Comparison of ENCODE assay signal across 10 mouse cellular contexts in the genomic region with DNA sequence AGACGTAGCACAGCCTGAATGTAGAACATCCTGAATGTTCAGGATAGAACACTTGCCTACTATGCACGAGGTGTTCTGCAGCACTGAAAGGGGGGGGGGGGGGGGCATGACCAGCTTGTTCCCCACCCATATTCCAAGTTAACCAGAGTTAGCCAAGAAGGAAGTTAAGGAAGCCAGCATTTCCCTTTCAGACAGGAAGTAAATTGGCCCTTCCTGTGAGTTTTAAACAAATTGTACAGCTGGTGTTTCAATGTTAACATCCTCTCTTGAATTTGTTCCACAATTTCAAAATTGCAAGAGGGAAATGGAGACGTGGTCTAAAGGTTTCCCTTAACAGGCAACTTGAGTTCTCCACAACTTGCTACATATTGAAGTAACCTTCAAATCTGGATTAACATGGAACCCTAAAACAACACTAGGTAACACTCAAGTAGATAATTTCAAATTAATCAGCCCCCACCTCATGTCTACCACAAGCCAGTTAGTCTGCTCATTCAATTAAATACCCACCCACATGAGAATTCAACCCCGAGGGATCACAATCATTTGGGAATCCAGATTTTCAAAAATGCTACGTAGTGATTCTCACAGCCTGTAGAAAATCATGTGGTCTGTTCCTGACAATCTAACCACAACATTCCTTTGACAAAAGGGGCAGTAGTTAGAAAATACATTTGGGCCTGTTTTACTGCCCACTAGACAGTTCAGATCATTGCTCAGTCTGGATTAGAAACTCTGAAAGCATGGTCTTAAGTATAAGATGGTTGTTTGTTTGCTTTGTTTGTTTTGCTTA. TPM values are rescaled to one million over a fixed set of nuclear protein-coding genes. Genes with fewer than 3 reads are reported as not detected.
A peak's percentile ranks its signal among the peaks of the same experiment; 100 is the strongest.
DNase-seq lines count a peak whose midpoint lies in the region; ATAC-seq lines count a peak whose summit lies in the region.
"Had no signal": no experiment of that assay in that cellular context is flagged by ENCODE, and none has a peak within 500 bp of the region (broad histone marks: within the 10 kb centered on the region; RNA-seq: fewer than 3 reads in every experiment).

No protein-coding gene starts in this region.

- peaks cover 5% of the 10 kb centered on the region; the same call in 1 of the 2 replicates for H3K36me3 ChIP-seq in heart, embryonic 10.5 days
- H3K36me3 ChIP-seq in neural tube, embryonic 12.5 days: no peaks in the 10 kb centered on the region
- H3K36me3 ChIP-seq in liver, embryonic 11.5 days (ENCODE audit: control insufficient read depth, insufficient read depth, low read length): no peaks in the 10 kb centered on the region

- peak overlapping the region; percentile 92 for H3K27ac ChIP-seq in heart, embryonic 10.5 days
- no peak overlapping the region for H3K27ac ChIP-seq in neural tube, embryonic 12.5 days
- no peak overlapping the region for H3K27ac ChIP-seq in liver, embryonic 11.5 days (ENCODE audit: low read depth, low read length)

- peaks cover 89% of the 10 kb centered on the region for H3K4me1 ChIP-seq in heart, embryonic 10.5 days
- peaks cover 44% of the 10 kb centered on the region for H3K4me1 ChIP-seq in neural tube, embryonic 12.5 days
- peaks cover 51% of the 10 kb centered on the region for H3K4me1 ChIP-seq in liver, embryonic 11.5 days (replicated peaks; ENCODE audit: control insufficient read depth, insufficient read depth, low read length)

- peak; percentile 16 for DNase-seq in heart, embryonic 10.5 days (ENCODE audit: low spot score)
- DNase-seq in heart, postnatal 14 days: no peak
- no peak for DNase-seq in neural tube, embryonic 10.5 days (ENCODE audit: extremely low spot score, low spot score)
- no peak for DNase-seq in liver, embryonic 11.5 days (ENCODE audit: low spot score)
- DNase-seq in thymus, postnatal 0 days (ENCODE audit: low spot score): no peak
- no peak for DNase-seq in frontal cortex, postnatal 14 days (ENCODE audit: low spot score in 2 of 2)
- no peak for DNase-seq in adrenal gland, adult 8-10 months

- H3K9me3 ChIP-seq in heart, embryonic 10.5 days: no peaks in the 10 kb centered on the region
- H3K9me3 ChIP-seq in neural tube, embryonic 12.5 days: no peaks in the 10 kb centered on the region
- no peaks in the 10 kb centered on the region for H3K9me3 ChIP-seq in liver, embryonic 11.5 days (ENCODE audit: control insufficient read depth, low read length)

- H3K9ac ChIP-seq in neural tube, embryonic 12.5 days: no peak overlapping the region
- H3K9ac ChIP-seq in liver, embryonic 11.5 days (ENCODE audit: low read depth, low read length): no peak overlapping the region

- H3K4me3 ChIP-seq in heart, embryonic 10.5 days: peak overlapping the region; percentile 38
- no peak overlapping the region for H3K4me3 ChIP-seq in neural tube, embryonic 12.5 days
- H3K4me3 ChIP-seq in liver, embryonic 11.5 days (ENCODE audit: low read depth, low read length): no peak overlapping the region

- H3K27me3 ChIP-seq in heart, embryonic 10.5 days (ENCODE audit: insufficient read depth, poor library complexity, severe bottlenecking): no peaks in the 10 kb centered on the region
- H3K27me3 ChIP-seq in neural tube, embryonic 12.5 days (replicated peaks): no peaks in the 10 kb centered on the region
- H3K27me3 ChIP-seq in liver, embryonic 11.5 days (replicated peaks; ENCODE audit: control insufficient read depth, insufficient read depth, low read length): no peaks in the 10 kb centered on the region

- intact Hi-C loops in heart, postnatal 14 days (cut with DNase I): no loop called here

- 42% methylated on average over 5 of the region's 5 CpGs for WGBS in heart, embryonic 10.5 days
- 75% methylated on average over 5 of the region's 5 CpGs for WGBS in neural tube, embryonic 12.5 days
- 51% methylated on average over 5 of the region's 5 CpGs for WGBS in liver, embryonic 11.5 days

- no peak for ATAC-seq in neural tube, embryonic 12.5 days (ENCODE audit: low FRiP score, low read depth)
- ATAC-seq in liver, embryonic 11.5 days (replicated peaks; ENCODE audit: low FRiP score): no peak

- peak overlapping the region; percentile 18; the same call in 1 of the 2 replicates for H3K4me2 ChIP-seq in neural tube, embryonic 12.5 days (replicated peaks)
- peak overlapping the region; percentile 26 for H3K4me2 ChIP-seq in liver, embryonic 11.5 days

RNA-seq across cellular contexts. Expression of gene Ctnnd1, which starts 11.9 kb away (rescaled TPM):
- 65.2 and 91.5 TPM in 2 replicates for polyA plus RNA-seq in heart, embryonic 10.5 days (2016; fragmentation: Nextera tagmentation; extraction: Ambion mirVana)
- total RNA-seq in heart, postnatal 14 days (2021): 100 to 1,000 TPM in 1 of 2 experiments, 10 to 100 TPM in 1; 92.4 to 107 TPM
- polyA plus RNA-seq in neural tube, embryonic 12.5 days (2016; fragmentation: Nextera tagmentation; extraction: Ambion mirVana): 44.3 and 50.4 TPM in 2 replicates
- polyA plus RNA-seq in liver, embryonic 11.5 days (2014; fragmentation: Nextera tagmentation; extraction: Ambion mirVana): 21.9 and 27.1 TPM in 2 replicates
- polyA plus RNA-seq in thymus, postnatal 0 days (2015; fragmentation: Nextera tagmentation; extraction: Ambion mirVana): 6.9 and 7.0 TPM in 2 replicates
- total RNA-seq in adrenal gland, adult 8-10 months (2022): 100 to 1,000 TPM; 125 to 161 (median 155) TPM

RNA-seq across cellular contexts. Expression of gene Btbd18, which starts 20.3 kb away (rescaled TPM):
- 0.21 and 0.29 TPM in 2 replicates for polyA plus RNA-seq in heart, embryonic 10.5 days (2016; fragmentation: Nextera tagmentation; extraction: Ambion mirVana)
- total RNA-seq in heart, postnatal 14 days (2021): not detected
- polyA plus RNA-seq in neural tube, embryonic 12.5 days (2016; fragmentation: Nextera tagmentation; extraction: Ambion mirVana): 0.27 and 0.43 TPM in 2 replicates
- polyA plus RNA-seq in liver, embryonic 11.5 days (2014; fragmentation: Nextera tagmentation; extraction: Ambion mirVana): 0.18 and 0.22 TPM in 2 replicates
- polyA plus RNA-seq in thymus, postnatal 0 days (2015; fragmentation: Nextera tagmentation; extraction: Ambion mirVana): 0.06 and 0.31 TPM in 2 replicates
- under 1 TPM in 2 of 4 experiments, not detected in 2; 0.10 to 0.12 TPM for total RNA-seq in adrenal gland, adult 8-10 months (2022)
- total RNA-seq: megakaryocyte-erythroid progenitor cell, adult 5-6 weeks had no signal

RNA-seq across cellular contexts. Expression of gene Selenoh, which starts 31.9 kb away (rescaled TPM):
- polyA plus RNA-seq in heart, embryonic 10.5 days (2016; fragmentation: Nextera tagmentation; extraction: Ambion mirVana): 347 and 370 TPM in 2 replicates
- 10 to 100 TPM; 31.4 to 32.8 TPM for total RNA-seq in heart, postnatal 14 days (2021)
- polyA plus RNA-seq in neural tube, embryonic 12.5 days (2016; fragmentation: Nextera tagmentation; extraction: Ambion mirVana): 306 and 312 TPM in 2 replicates
- polyA plus RNA-seq in liver, embryonic 11.5 days (2014; fragmentation: Nextera tagmentation; extraction: Ambion mirVana): 241 and 264 TPM in 2 replicates
- polyA plus RNA-seq in thymus, postnatal 0 days (2015; fragmentation: Nextera tagmentation; extraction: Ambion mirVana): 294 and 310 TPM in 2 replicates
- total RNA-seq in adrenal gland, adult 8-10 months (2022): 10 to 100 TPM; 31.8 to 49.5 (median 35.8) TPM

RNA-seq across cellular contexts. Expression of gene Gm28635, which starts 39.2 kb away (rescaled TPM):
- polyA plus RNA-seq in heart, embryonic 10.5 days (2016; fragmentation: Nextera tagmentation; extraction: Ambion mirVana): not detected in 2 replicates
- total RNA-seq in heart, postnatal 14 days (2021): 10 to 100 TPM in 1 of 2 experiments, 1 to 10 TPM in 1; 4.3 to 11.7 TPM
- polyA plus RNA-seq in neural tube, embryonic 12.5 days (2016; fragmentation: Nextera tagmentation; extraction: Ambion mirVana): not detected in 2 replicates
- not detected in 2 replicates for polyA plus RNA-seq in liver, embryonic 11.5 days (2014; fragmentation: Nextera tagmentation; extraction: Ambion mirVana)
- not detected in 2 replicates for polyA plus RNA-seq in thymus, postnatal 0 days (2015; fragmentation: Nextera tagmentation; extraction: Ambion mirVana)
- total RNA-seq in adrenal gland, adult 8-10 months (2022): not detected
- total RNA-seq: adrenal gland, postnatal 10 days; megakaryocyte-erythroid progenitor cell, adult 5-6 weeks had no signal

RNA-seq across cellular contexts. Expression of gene Med19, which starts 39.6 kb away (rescaled TPM):
- polyA plus RNA-seq in heart, embryonic 10.5 days (2016; fragmentation: Nextera tagmentation; extraction: Ambion mirVana): 30.8 and 39.9 TPM in 2 replicates
- 10 to 100 TPM; 13.9 to 15.0 TPM for total RNA-seq in heart, postnatal 14 days (2021)
- polyA plus RNA-seq in neural tube, embryonic 12.5 days (2016; fragmentation: Nextera tagmentation; extraction: Ambion mirVana): 50.4 and 50.5 TPM in 2 replicates
- polyA plus RNA-seq in liver, embryonic 11.5 days (2014; fragmentation: Nextera tagmentation; extraction: Ambion mirVana): 43.4 and 44.9 TPM in 2 replicates
- polyA plus RNA-seq in thymus, postnatal 0 days (2015; fragmentation: Nextera tagmentation; extraction: Ambion mirVana): 32.5 and 33.3 TPM in 2 replicates
- 10 to 100 TPM; 21.1 to 30.7 (median 26.0) TPM for total RNA-seq in adrenal gland, adult 8-10 months (2022)
